In the genomic region with DNA sequence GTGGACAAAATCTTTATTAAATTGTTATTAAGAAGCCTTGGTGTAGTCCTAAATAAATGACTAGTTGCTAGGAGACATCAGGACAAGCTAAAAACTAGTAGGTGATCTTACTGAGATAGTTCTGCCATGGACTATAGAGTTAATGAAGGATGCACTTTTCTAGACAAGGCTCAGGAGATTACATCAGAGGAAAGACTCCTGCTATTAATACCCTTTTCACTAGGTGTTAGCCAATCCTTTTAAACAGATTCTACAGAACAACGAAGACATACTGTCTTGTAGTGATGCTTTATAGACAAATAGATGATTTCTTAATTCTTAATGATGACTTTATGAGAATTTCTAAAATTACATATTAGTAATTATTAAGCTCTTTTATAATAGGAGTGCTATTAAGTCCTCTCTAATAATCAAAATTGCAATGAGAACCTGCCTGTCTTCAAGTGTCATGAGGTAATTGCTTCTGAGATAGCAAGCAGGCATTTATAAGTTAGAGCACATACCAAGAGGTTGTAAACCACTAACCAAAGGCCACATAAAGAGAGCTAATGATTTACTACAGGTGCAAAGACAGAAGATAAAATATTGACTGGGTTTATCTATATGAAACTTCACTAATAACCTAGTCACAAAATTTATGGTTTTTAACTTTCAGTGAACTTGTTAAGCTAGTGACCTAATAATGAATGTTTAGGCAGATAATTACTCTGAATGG, we compare ENCODE assay signal across 33 mouse cellular contexts.
"Had no signal": no experiment of that assay in that cellular context is flagged by ENCODE, and none has a peak within 500 bp of the region (broad histone marks: within the 10 kb centered on the region; RNA-seq: fewer than 3 reads in every experiment).

No protein-coding gene starts in this region.

- H3K36me3 ChIP-seq: heart, embryonic 10.5 days; heart, embryonic 12.5 days; heart, embryonic 13.5 days; heart, embryonic 15.5 days; hindbrain, embryonic 10.5 days; hindbrain, embryonic 12.5 days; hindbrain, embryonic 13.5 days; hindbrain, embryonic 15.5 days; kidney, embryonic 15.5 days had no signal

- H3K9me3 ChIP-seq: heart, embryonic 10.5 days; heart, embryonic 12.5 days; heart, embryonic 13.5 days; heart, embryonic 15.5 days; hindbrain, embryonic 10.5 days; hindbrain, embryonic 12.5 days; hindbrain, embryonic 13.5 days; hindbrain, embryonic 15.5 days; kidney, embryonic 15.5 days had no signal

- H3K27ac ChIP-seq: heart, adult 2 months; heart, embryonic 10.5 days; heart, embryonic 13.5 days; heart, embryonic 15.5 days; hindbrain, embryonic 10.5 days; hindbrain, embryonic 12.5 days; hindbrain, embryonic 13.5 days; hindbrain, embryonic 14.5 days; hindbrain, embryonic 15.5 days; hindbrain, postnatal 0 days; kidney, embryonic 15.5 days; kidney, postnatal 0 days; layer of hippocampus, adult 2 months; left cerebral cortex, adult 2 months had no signal

- H3K4me3 ChIP-seq: heart, adult 2 months; heart, embryonic 10.5 days; heart, embryonic 12.5 days; heart, embryonic 13.5 days; heart, embryonic 15.5 days; hindbrain, embryonic 10.5 days; hindbrain, embryonic 12.5 days; hindbrain, embryonic 13.5 days; hindbrain, embryonic 15.5 days; kidney, embryonic 15.5 days; layer of hippocampus, adult 2 months; left cerebral cortex, adult 2 months had no signal

- H3K4me1 ChIP-seq: heart, embryonic 10.5 days; heart, embryonic 12.5 days; heart, embryonic 13.5 days; heart, embryonic 15.5 days; hindbrain, embryonic 10.5 days; hindbrain, embryonic 12.5 days; hindbrain, embryonic 13.5 days; hindbrain, embryonic 15.5 days; kidney, embryonic 15.5 days had no signal

- H3K9ac ChIP-seq: heart, embryonic 12.5 days; heart, embryonic 13.5 days; heart, embryonic 15.5 days; hindbrain, embryonic 12.5 days; hindbrain, embryonic 13.5 days; hindbrain, embryonic 14.5 days; hindbrain, embryonic 15.5 days; kidney, embryonic 15.5 days had no signal

- DNase-seq: heart, adult 2 months; heart, postnatal 10 days; heart, postnatal 14 days; heart, postnatal 36 days; heart, postnatal 4 days; kidney, adult 11 months; kidney, adult 18-20 months; kidney, adult 2 months; kidney, adult 9 months; kidney, postnatal 10 days; kidney, postnatal 14 days; kidney, postnatal 25 days; kidney, postnatal 36 days; kidney, postnatal 4 days; layer of hippocampus, adult 9-11 months; layer of hippocampus, postnatal 36 days had no signal

- H3K4me2 ChIP-seq: heart, embryonic 11.5 days; heart, embryonic 12.5 days; heart, embryonic 13.5 days; heart, embryonic 15.5 days; hindbrain, embryonic 12.5 days; hindbrain, embryonic 13.5 days; hindbrain, embryonic 14.5 days; hindbrain, embryonic 15.5 days; kidney, embryonic 15.5 days had no signal

- H3K27me3 ChIP-seq: heart, embryonic 12.5 days; heart, embryonic 13.5 days; heart, embryonic 15.5 days; hindbrain, embryonic 12.5 days; hindbrain, embryonic 13.5 days; hindbrain, embryonic 15.5 days; kidney, embryonic 15.5 days had no signal

- ATAC-seq: hindbrain, embryonic 16.5 days; hindbrain, postnatal 0 days; inflammation-experienced regulatory T-cells, adult 6 months had no signal
